Mouse (Mus musculus) layer of hippocampus, adult 9-11 months (tissue): ENCODE results near the gene Efs.
"Not testable (repeated sequence)": the region's sequence is repeated elsewhere in the genome, so short reads cannot be mapped to it uniquely, and the experiment has no call there.

Experiments used
- DNase-seq: peaks from one replicate; pipeline ENCODE4 v3.0.0; 2022

Gene Efs

GRCm38 (mm10) chr14:54947008-54947407, 21.1 kb upstream of the Efs start:
- not testable (repeated sequence) for DNase-seq

- DNase-seq = no peak
Measured at GRCm38 (mm10) chr14:54945975-54946704, 20.2 kb upstream of the Efs start.

GRCm38 (mm10) chr14:54944939-54945338, 19.0 kb upstream of the Efs start:
- DNase-seq = no peak

- no peak for DNase-seq
Measured at GRCm38 (mm10) chr14:54943971-54944370, 18.0 kb upstream of the Efs start.

- DNase-seq = no peak
Measured at GRCm38 (mm10) chr14:54942479-54942878, 16.6 kb upstream of the Efs start.

- no peak for DNase-seq
Measured at GRCm38 (mm10) chr14:54941024-54941978, 15.4 kb upstream of the Efs start.

- no peak for DNase-seq
Measured at GRCm38 (mm10) chr14:54940176-54940530, 14.2 kb upstream of the Efs start.

- DNase-seq = no peak
Measured at GRCm38 (mm10) chr14:54939434-54940175, 13.7 kb upstream of the Efs start.

GRCm38 (mm10) chr14:54938431-54939219, 12.7 kb upstream of the Efs start:
- no peak for DNase-seq

GRCm38 (mm10) chr14:54937361-54938182, 11.6 kb upstream of the Efs start:
- DNase-seq = no peak

GRCm38 (mm10) chr14:54936831-54937160, 10.9 kb upstream of the Efs start:
- no peak for DNase-seq

GRCm38 (mm10) chr14:54935904-54936830, 10.2 kb upstream of the Efs start, which contains the start of gene Cmtm5:
TSS of gene Cmtm5 (plus strand) at chr14:54936261.
- DNase-seq = peak; percentile 93

- DNase-seq = no peak
Measured at GRCm38 (mm10) chr14:54932645-54933150, 6.8 kb upstream of the Efs start, which contains the start of gene Il25. TSS of gene Il25 (plus strand) at chr14:54932695.

- no peak for DNase-seq
Measured at GRCm38 (mm10) chr14:54930431-54930830, 4.5 kb upstream of the Efs start.

- DNase-seq = no peak
Measured at GRCm38 (mm10) chr14:54929801-54930200, 3.9 kb upstream of the Efs start.

- DNase-seq = no peak
Measured at GRCm38 (mm10) chr14:54927296-54927695, 1.4 kb upstream of the Efs start.

- no peak for DNase-seq
Measured at GRCm38 (mm10) chr14:54926401-54927158, 654 bp upstream of the Efs start.

- DNase-seq = no peak
Measured at GRCm38 (mm10) chr14:54924641-54925348, 1.1 kb downstream of the Efs start.
